Mouse (Mus musculus) megakaryocyte progenitor cell, adult 5-6 weeks (primary cell): Measurements from ENCODE around the gene H2al1g. TPM values are rescaled to one million over a fixed set of nuclear protein-coding genes. Genes with fewer than 3 reads are reported as not detected.
"Not testable (repeated sequence)": the region's sequence is repeated elsewhere in the genome, so short reads cannot be mapped to it uniquely, and the experiment has no call there.

Source experiments
- ATAC-seq: replicated peaks from 2 replicates; pipeline ENCODE4 v1.8.0; 2016; ENCODE audit warnings: mild to moderate bottlenecking, moderate TSS enrichment, inconsistent platforms; ENCODE audit not compliant: poor library complexity
- total RNA-seq, 2 experiments: library from RNA; stranded (forward) in 1 of 2; stranded (reverse) in 1 of 2; fragments of 157-497, 149-512 nt in 1 of 2; fragments of 200-1000 nt in 1 of 2; gene quantifications; 2 replicates each; pipeline versions ENCODE4 v1.2.3 to v1.2.4; 2015 to 2017

H2al1g gene
- total RNA-seq (2015) (not detected in 2 replicates), total RNA-seq (2017) (not detected in 2 replicates)

DNA sequence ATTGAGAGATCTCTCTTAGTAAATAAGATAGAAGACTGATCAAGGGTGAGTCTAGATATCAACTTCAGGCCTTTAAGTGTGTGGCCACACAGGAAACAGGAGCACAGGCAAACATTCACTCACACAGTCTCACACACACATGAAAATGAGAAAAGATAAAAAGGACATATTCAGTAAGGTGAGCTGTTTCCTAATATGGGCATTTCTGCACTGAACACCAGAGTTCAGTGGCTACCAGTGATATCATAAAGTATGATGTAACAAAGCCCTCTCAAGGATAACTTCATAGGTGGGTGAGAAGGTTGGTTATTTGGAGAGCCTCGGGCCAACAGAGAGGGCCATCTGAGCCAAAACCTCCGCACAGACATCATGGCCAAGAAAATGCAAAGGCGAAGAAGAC, at the start of gene H2al1g:
Gene H2al1g, plus strand, starts transcription at position 301 of the 400 bp plus-strand sequence.
- not testable (repeated sequence) for ATAC-seq

GRCm38 (mm10) chrX:11269074-11269473, 49.0 kb upstream of the H2al1g start:
- ATAC-seq: no peak

GRCm38 (mm10) chrX:11273190-11273589, 44.9 kb upstream of the H2al1g start:
- no peak for ATAC-seq

- no peak for ATAC-seq
Observed at GRCm38 (mm10) chrX:11277083-11277482, 41.0 kb upstream of the H2al1g start.

GRCm38 (mm10) chrX:11280741-11281140, 37.3 kb upstream of the H2al1g start:
- no peak for ATAC-seq

GRCm38 (mm10) chrX:11288306-11288882, 29.7 kb upstream of the H2al1g start:
- ATAC-seq: no peak

DNA sequence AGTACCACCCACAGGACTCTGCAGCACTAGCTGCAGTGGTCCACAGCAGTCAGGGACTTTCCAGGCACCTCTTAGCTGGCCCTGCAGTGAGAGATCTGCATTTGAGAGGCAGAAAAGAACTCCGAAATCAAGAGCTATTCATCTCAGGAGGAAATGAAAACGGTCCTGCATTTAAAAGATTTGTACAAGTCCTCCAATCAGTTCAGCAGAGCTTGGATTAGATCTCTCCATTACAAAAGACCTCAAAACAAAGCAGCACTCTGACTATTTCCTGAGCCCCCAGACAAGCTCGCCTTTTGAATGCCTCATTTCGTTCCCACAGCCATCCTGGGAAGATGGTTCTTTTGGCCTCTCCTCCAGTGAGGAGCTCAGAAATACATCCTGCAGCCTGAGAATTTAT, 28.8 kb upstream of the H2al1g start:
- no peak for ATAC-seq

- ATAC-seq: not testable (repeated sequence)
Observed at GRCm38 (mm10) chrX:11298957-11299356, 19.1 kb upstream of the H2al1g start, which contains the start of gene H2al1a. H2al1a (plus strand) TSS chrX:11299257.

DNA sequence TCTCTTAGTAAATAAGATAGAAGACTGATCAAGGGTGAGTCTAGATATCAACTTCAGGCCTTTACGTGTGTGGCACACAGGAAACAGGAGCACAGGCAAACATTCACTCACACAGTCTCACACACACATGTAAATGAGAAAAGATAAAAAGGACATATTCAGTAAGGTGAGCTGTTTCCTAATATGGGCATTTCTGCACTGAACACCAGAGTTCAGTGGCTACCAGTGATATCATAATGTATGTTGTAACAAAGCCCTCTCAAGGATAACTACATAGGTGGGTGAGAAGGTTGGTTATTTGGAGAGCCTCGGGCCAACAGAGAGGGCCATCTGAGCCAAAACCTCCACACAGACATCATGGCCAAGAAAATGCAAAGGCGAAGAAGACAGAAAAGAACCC, 15.9 kb upstream of the H2al1g start, which contains the start of gene H2al1b:
Gene H2al1b, plus strand, starts transcription at position 301 of the 400 bp plus-strand sequence.
- ATAC-seq: not testable (repeated sequence)

- ATAC-seq: not testable (repeated sequence)
Observed at GRCm38 (mm10) chrX:11305355-11305754, 12.7 kb upstream of the H2al1g start, which contains the start of gene H2al1c. H2al1c (plus strand) TSS chrX:11305655.

DNA sequence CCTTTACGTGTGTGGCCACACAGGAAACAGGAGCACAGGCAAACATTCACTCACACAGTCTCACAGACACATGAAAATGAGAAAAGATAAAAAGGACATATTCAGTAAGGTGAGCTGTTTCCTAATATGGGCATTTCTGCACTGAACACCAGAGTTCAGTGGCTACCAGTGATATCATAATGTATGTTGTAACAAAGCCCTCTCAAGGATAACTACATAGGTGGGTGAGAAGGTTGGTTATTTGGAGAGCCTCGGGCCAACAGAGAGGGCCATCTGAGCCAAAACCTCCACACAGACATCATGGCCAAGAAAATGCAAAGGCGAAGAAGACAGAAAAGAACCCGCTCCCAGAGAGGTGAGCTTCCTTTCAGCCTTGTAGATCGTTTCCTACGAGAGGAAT, 9.5 kb upstream of the H2al1g start, which contains the start of gene H2al1d:
Gene H2al1d, plus strand, starts transcription at position 301 of the 400 bp plus-strand sequence.
- ATAC-seq: not testable (repeated sequence)

DNA sequence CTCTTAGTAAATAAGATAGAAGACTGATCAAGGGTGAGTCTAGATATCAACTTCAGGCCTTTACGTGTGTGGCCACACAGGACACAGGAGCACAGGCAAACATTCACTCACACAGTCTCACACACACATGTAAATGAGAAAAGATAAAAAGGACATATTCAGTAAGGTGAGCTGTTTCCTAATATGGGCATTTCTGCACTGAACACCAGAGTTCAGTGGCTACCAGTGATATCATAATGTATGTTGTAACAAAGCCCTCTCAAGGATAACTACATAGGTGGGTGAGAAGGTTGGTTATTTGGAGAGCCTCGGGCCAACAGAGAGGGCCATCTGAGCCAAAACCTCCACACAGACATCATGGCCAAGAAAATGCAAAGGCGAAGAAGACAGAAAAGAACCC, 6.4 kb upstream of the H2al1g start, which contains the start of gene H2al1e:
Gene H2al1e, plus strand, starts transcription at position 301 of the 400 bp plus-strand sequence.
- ATAC-seq: not testable (repeated sequence)

DNA sequence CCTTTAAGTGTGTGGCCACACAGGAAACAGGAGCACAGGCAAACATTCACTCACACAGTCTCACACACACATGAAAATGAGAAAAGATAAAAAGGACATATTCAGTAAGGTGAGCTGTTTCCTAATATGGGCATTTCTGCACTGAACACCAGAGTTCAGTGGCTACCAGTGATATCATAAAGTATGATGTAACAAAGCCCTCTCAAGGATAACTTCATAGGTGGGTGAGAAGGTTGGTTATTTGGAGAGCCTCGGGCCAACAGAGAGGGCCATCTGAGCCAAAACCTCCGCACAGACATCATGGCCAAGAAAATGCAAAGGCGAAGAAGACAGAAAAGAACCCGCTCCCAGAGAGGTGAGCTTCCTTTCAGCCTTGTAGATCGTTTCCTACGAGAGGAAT, 3.2 kb upstream of the H2al1g start, which contains the start of gene H2al1f:
Gene H2al1f, plus strand, starts transcription at position 301 of the 400 bp plus-strand sequence.
- not testable (repeated sequence) for ATAC-seq

DNA sequence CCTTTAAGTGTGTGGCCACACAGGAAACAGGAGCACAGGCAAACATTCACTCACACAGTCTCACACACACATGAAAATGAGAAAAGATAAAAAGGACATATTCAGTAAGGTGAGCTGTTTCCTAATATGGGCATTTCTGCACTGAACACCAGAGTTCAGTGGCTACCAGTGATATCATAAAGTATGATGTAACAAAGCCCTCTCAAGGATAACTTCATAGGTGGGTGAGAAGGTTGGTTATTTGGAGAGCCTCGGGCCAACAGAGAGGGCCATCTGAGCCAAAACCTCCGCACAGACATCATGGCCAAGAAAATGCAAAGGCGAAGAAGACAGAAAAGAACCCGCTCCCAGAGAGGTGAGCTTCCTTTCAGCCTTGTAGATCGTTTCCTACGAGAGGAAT, 3.1 kb downstream of the H2al1g start, which contains the start of gene H2al1h:
Gene H2al1h, plus strand, starts transcription at position 301 of the 400 bp plus-strand sequence.
- not testable (repeated sequence) for ATAC-seq

DNA sequence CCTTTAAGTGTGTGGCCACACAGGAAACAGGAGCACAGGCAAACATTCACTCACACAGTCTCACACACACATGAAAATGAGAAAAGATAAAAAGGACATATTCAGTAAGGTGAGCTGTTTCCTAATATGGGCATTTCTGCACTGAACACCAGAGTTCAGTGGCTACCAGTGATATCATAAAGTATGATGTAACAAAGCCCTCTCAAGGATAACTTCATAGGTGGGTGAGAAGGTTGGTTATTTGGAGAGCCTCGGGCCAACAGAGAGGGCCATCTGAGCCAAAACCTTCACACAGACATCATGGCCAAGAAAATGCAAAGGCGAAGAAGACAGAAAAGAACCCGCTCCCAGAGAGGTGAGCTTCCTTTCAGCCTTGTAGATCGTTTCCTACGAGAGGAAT, 6.3 kb downstream of the H2al1g start, which contains the start of gene H2al1i:
Gene H2al1i, plus strand, starts transcription at position 301 of the 400 bp plus-strand sequence.
- ATAC-seq: not testable (repeated sequence)

- ATAC-seq: not testable (repeated sequence)
Observed at GRCm38 (mm10) chrX:11327522-11327921, 9.5 kb downstream of the H2al1g start, which contains the start of gene H2al1j. H2al1j (plus strand) TSS chrX:11327822.

DNA sequence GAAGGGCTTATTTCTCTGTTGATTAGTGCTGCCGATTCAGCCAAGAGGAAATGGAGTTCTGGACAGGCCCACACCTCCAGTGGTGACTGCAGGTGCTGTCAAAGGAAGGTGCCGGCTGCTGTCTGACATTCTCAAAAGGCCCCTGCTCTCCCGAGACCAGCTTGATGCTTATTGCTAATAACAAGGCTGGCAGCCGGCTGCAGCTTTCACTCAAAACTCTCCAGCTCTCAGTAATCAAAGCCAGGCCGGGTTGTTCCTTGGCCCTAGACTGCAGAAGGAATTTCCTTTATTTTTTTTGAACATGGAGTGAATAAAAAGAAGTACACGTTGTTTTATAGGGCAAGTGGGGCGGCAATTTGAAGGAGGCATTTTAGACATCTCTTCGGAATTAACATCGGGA, 27.7 kb downstream of the H2al1g start:
- ATAC-seq: no peak

DNA sequence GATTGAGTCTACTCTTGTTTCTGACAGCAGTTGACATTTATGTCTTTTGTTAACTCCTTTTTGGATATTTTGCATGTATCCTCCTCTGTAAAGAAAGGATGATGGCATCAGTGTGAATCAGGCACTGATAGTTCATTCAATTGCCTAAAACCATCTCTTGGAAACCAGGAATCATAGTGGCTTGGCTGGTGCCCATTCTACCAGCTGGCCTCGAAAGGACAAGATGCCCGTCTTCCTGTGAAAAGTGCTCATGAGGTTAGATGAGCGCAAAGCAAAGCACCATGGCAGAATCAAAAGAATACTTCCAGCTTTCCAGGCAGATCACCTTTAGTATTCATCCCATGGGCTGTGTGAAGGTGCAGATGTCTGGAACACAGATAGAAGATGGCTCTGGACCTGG, 28.7 kb downstream of the H2al1g start:
- no peak for ATAC-seq

DNA sequence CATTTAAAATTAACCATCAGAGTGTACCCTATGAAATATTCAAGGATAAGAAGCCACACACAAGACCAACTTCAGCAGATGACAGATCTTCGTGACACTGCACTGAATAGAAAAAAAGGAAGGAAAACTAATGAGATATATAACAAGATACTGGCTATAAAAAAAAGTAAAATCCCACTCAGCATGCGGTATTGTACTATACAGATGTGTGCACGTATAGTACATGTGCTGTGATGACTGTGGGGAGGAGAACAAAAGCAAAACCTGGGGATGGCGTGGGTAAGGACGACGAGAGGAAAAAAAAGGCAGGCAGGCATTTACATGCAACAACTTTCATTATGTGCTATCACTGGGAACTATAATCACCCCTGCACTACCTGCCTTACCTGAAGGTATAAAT, 42.8 kb downstream of the H2al1g start:
- ATAC-seq: peak; percentile 54

DNA sequence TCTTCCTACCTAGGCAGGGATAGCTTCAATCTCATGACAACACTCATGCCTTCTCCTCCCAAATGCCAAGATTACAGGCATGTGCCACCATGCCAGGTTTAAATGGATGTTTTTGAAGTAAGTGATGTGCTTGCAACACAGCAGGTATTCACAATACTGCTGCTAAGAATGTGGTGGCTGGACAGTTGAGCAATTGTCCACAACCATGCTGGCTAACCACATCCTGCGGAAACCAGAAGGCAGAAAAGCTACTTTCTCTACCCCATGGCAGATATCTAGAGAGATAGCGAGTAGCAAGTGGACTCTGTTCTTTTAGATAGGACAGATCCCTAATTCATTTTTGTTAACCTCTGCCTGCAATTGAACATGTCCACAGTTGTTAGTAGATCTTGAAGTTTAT, 43.2 kb downstream of the H2al1g start:
- peak; percentile 95 for ATAC-seq

DNA sequence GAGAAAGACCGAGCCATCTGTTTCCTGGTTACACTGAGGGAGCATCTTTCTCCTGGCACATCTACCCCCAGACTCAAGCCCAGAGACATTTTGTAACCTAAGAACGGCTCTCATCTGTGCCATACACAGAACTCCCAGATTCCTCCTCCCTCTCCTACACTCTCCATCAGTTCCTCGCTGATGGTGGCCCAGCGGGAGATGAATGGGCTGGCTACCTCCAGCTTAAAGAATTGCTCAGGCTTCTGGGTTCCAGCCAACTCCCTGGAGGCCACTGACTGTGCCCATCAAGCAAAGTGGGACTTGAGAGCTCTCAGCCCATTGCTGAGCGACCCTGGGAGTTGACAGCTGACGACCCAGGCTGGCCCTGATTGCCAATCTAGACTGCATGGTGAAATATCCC, 45.8 kb downstream of the H2al1g start:
- ATAC-seq: no peak

DNA sequence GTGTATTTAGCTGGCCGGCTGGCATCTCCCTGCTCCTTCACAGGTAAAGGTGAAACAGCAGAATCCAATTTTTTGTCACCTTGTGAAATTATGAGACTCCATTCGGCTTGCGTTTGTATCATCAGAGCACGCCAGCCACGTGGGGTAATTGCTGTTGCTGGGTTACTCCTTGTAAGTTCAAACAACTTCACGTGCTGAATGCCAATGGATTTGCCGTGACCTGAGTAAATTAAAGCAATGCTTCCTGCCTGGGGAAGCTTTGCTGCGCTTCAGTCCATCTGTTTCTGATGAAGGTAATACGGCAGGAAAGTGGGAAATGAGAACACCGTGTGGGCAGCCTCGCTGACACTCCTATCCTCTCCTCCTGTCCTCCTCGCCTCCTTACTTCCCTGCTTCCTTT, 47.1 kb downstream of the H2al1g start:
- ATAC-seq: no peak
